Mouse (Mus musculus): ENCODE measurements around the gene Col7a1. TPM values are rescaled to one million over a fixed set of nuclear protein-coding genes. Genes with fewer than 3 reads are reported as not detected.

Gene Col7a1
- total and polyA plus RNA-seq, 2 experiments: 0.23 to 0.46 TPM

DNA sequence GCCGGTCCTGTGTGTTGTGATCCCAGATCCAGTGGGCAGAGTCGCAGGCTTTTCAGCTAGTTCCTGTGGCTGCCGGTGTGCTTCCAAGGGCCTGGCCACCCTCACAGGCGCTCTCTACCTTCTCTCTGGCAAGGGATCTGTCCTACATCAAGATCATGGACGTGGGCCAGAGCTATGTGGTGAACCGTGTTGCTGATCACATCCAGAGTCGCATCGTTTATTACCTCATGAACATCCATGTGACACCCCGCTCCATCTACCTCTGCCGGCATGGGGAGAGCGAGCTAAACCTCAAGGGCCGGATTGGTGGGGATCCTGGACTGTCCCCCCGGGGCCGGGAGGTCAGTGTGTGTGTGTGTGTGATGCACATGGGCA, 56.9 kb downstream of the Col7a1 start:
- DNase-seq (ENCODE audit: extremely low read depth, low read depth, low spot score): no peak
- no peaks in the 10 kb centered on the region for H3K27me3 ChIP-seq (ENCODE audit: control insufficient read depth, insufficient read depth, low read length)
- no peak overlapping the region for H3K9ac ChIP-seq (ENCODE audit: low read depth, low read length)
- H3K4me1 ChIP-seq (ENCODE audit: control insufficient read depth, insufficient read depth, low read length): peaks cover 2% of the 10 kb centered on the region
- TF ChIP-seq POLR2A (IDR thresholded peaks at IDR 0.05; ENCODE audit: extremely low read depth, insufficient read depth, low read length) (no peak), CTCF (IDR thresholded peaks at IDR 0.05; ENCODE audit: low read depth, low read length) (no peak)
- H3K36me3 ChIP-seq (ENCODE audit: control insufficient read depth, insufficient read depth, low read length): no peaks in the 10 kb centered on the region
- 97% methylated on average over 14 of the region's 14 CpGs for WGBS
- no peak overlapping the region for H3K27ac ChIP-seq (replicated peaks; ENCODE audit: insufficient read depth, low read depth, low read length)
- no peaks in the 10 kb centered on the region for H3K79me2 ChIP-seq (ENCODE audit: control insufficient read depth, insufficient read depth, low read length)
- H3K4me3 ChIP-seq (ENCODE audit: insufficient read depth, low read depth, low read length): no peak overlapping the region

- no peak overlapping the region for H3K4me3 ChIP-seq (ENCODE audit: insufficient read depth, low read depth, low read length)
- no peak for DNase-seq (ENCODE audit: extremely low read depth, low read depth, low spot score)
- TF ChIP-seq POLR2A (IDR thresholded peaks at IDR 0.05; ENCODE audit: extremely low read depth, insufficient read depth, low read length) (no peak), CTCF (IDR thresholded peaks at IDR 0.05; ENCODE audit: low read depth, low read length) (no peak)
- no peak overlapping the region for H3K27ac ChIP-seq (replicated peaks; ENCODE audit: insufficient read depth, low read depth, low read length)
- no peaks in the 10 kb centered on the region for H3K79me2 ChIP-seq (ENCODE audit: control insufficient read depth, insufficient read depth, low read length)
- H3K36me3 ChIP-seq (ENCODE audit: control insufficient read depth, insufficient read depth, low read length): no peaks in the 10 kb centered on the region
- no peak overlapping the region for H3K9ac ChIP-seq (ENCODE audit: low read depth, low read length)
- peaks cover 2% of the 10 kb centered on the region for H3K4me1 ChIP-seq (ENCODE audit: control insufficient read depth, insufficient read depth, low read length)
- 79% methylated on average over 8 of the region's 8 CpGs for WGBS
- H3K27me3 ChIP-seq (ENCODE audit: control insufficient read depth, insufficient read depth, low read length): no peaks in the 10 kb centered on the region
Measured at GRCm38 (mm10) chr9:109015397-109015796, 62.0 kb downstream of the Col7a1 start.

DNA sequence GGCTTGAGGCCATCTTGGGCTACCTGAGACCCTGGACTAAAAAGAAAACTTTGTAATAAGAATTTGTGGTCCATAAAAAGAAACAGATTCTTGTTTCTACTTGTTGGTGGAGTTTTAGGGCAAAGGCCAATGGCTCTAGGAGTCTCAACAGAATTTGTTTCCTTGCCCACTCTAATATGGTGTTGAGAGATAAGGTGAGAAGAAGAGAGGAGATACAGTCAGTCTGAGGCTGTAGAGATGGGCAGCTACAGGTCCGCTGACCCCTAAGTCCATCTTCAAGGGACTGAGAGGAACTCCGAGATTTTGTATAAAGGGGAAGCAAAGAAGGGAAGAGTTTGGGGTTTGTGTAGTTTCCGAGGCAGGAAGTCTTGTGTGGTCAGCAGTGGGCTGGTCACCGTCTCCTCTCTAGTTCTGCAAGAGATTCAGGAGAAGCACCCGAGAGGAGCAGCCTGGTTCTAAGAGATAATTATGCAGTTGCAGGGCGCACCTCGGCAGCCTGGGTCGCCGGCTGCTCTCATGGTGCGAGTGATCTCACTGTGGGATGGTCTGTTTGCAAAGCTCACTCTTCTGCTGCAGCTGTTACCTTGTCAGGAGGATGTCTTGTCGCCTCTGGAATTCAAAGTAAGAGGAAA, 63.7 kb downstream of the Col7a1 start:
- DNase-seq (ENCODE audit: extremely low read depth, low read depth, low spot score): peak; percentile 18
- no peak overlapping the region for H3K9ac ChIP-seq (ENCODE audit: low read depth, low read length)
- H3K4me3 ChIP-seq (ENCODE audit: insufficient read depth, low read depth, low read length): no peak overlapping the region
- H3K27me3 ChIP-seq (ENCODE audit: control insufficient read depth, insufficient read depth, low read length): no peaks in the 10 kb centered on the region
- TF ChIP-seq POLR2A (IDR thresholded peaks at IDR 0.05; ENCODE audit: extremely low read depth, insufficient read depth, low read length) (no peak), CTCF (IDR thresholded peaks at IDR 0.05; ENCODE audit: low read depth, low read length) (no peak)
- H3K27ac ChIP-seq (replicated peaks; ENCODE audit: insufficient read depth, low read depth, low read length): no peak overlapping the region
- H3K36me3 ChIP-seq (ENCODE audit: control insufficient read depth, insufficient read depth, low read length): no peaks in the 10 kb centered on the region
- 77% methylated on average over 11 of the region's 11 CpGs for WGBS
- no peaks in the 10 kb centered on the region for H3K79me2 ChIP-seq (ENCODE audit: control insufficient read depth, insufficient read depth, low read length)
- H3K4me1 ChIP-seq (ENCODE audit: control insufficient read depth, insufficient read depth, low read length): no peaks in the 10 kb centered on the region; the same call in 1 of the 2 replicates

DNA sequence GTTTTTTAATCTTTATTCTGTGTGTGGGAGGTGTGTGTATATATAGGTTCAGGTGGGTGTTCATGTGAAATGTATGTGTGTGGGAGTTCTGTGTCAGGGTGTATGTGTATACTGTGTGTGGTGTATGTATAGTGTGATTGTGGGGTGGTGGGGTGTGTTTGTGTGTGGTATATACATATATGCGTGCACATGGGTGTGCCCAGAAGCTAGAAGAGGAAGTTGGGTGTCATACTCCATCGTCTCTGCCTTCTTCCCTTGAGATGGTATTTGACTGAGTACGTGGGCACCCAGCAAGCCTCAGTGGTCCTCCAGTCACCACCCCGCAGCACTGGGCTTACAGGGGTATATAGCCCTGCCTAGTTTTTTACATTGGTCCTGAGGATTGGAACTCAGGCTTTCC, 68.0 kb downstream of the Col7a1 start:
- no peaks in the 10 kb centered on the region for H3K79me2 ChIP-seq (ENCODE audit: control insufficient read depth, insufficient read depth, low read length)
- H3K36me3 ChIP-seq (ENCODE audit: control insufficient read depth, insufficient read depth, low read length): no peaks in the 10 kb centered on the region
- 85% methylated on average over 4 of the region's 4 CpGs for WGBS
- H3K4me1 ChIP-seq (ENCODE audit: control insufficient read depth, insufficient read depth, low read length): no peaks in the 10 kb centered on the region; the same call in 1 of the 2 replicates
- no peak for TF ChIP-seq CTCF (IDR thresholded peaks at IDR 0.05; ENCODE audit: low read depth, low read length)
- no peak for TF ChIP-seq POLR2A (IDR thresholded peaks at IDR 0.05; ENCODE audit: extremely low read depth, insufficient read depth, low read length)
- H3K9ac ChIP-seq (ENCODE audit: low read depth, low read length): no peak overlapping the region
- H3K27ac ChIP-seq (replicated peaks; ENCODE audit: insufficient read depth, low read depth, low read length): no peak overlapping the region
- no peak for DNase-seq (ENCODE audit: extremely low read depth, low read depth, low spot score)
- H3K27me3 ChIP-seq (ENCODE audit: control insufficient read depth, insufficient read depth, low read length): no peaks in the 10 kb centered on the region
- no peak overlapping the region for H3K4me3 ChIP-seq (ENCODE audit: insufficient read depth, low read depth, low read length)

GRCm38 (mm10) chr9:109022866-109023685, 69.7 kb downstream of the Col7a1 start:
- H3K27ac ChIP-seq (replicated peaks; ENCODE audit: insufficient read depth, low read depth, low read length): no peak overlapping the region

GRCm38 (mm10) chr9:109027521-109027920, 74.1 kb downstream of the Col7a1 start:
- 38% methylated on average over 8 of the region's 8 CpGs for WGBS
- Histone ChIP-seq H3K4me1 (ENCODE audit: control insufficient read depth, insufficient read depth, low read length) (no peaks in the 10 kb centered on the region), H3K27me3 (ENCODE audit: control insufficient read depth, insufficient read depth, low read length) (no peaks in the 10 kb centered on the region), H3K79me2 (ENCODE audit: control insufficient read depth, insufficient read depth, low read length) (no peaks in the 10 kb centered on the region), H3K4me3 (ENCODE audit: insufficient read depth, low read depth, low read length) (no peak overlapping the region), H3K36me3 (ENCODE audit: control insufficient read depth, insufficient read depth, low read length) (no peaks in the 10 kb centered on the region), H3K27ac (replicated peaks; ENCODE audit: insufficient read depth, low read depth, low read length) (no peak overlapping the region), H3K9ac (ENCODE audit: low read depth, low read length) (no peak overlapping the region)
- DNase-seq (ENCODE audit: extremely low read depth, low read depth, low spot score): peak; percentile 40
- no peak for TF ChIP-seq POLR2A (IDR thresholded peaks at IDR 0.05; ENCODE audit: extremely low read depth, insufficient read depth, low read length)
- TF ChIP-seq CTCF (IDR thresholded peaks at IDR 0.05; ENCODE audit: low read depth, low read length): no peak

More at GRCm38 (mm10) chr9:109022866-109023685, 69.7 kb downstream of the Col7a1 start:
- 79% methylated on average over 17 of the region's 17 CpGs for WGBS
- H3K27me3 ChIP-seq (ENCODE audit: control insufficient read depth, insufficient read depth, low read length): no peaks in the 10 kb centered on the region
- no peaks in the 10 kb centered on the region for H3K36me3 ChIP-seq (ENCODE audit: control insufficient read depth, insufficient read depth, low read length)
- no peak overlapping the region for H3K4me3 ChIP-seq (ENCODE audit: insufficient read depth, low read depth, low read length)
- peak; percentile 40 for DNase-seq (ENCODE audit: extremely low read depth, low read depth, low spot score)
- TF ChIP-seq CTCF (IDR thresholded peaks at IDR 0.05; ENCODE audit: low read depth, low read length): no peak
- no peaks in the 10 kb centered on the region for H3K79me2 ChIP-seq (ENCODE audit: control insufficient read depth, insufficient read depth, low read length)
- no peak overlapping the region for H3K9ac ChIP-seq (ENCODE audit: low read depth, low read length)
- no peaks in the 10 kb centered on the region; the same call in 1 of the 2 replicates for H3K4me1 ChIP-seq (ENCODE audit: control insufficient read depth, insufficient read depth, low read length)
